ENCODE assay signal across 12 mouse cellular contexts in the genomic region with DNA sequence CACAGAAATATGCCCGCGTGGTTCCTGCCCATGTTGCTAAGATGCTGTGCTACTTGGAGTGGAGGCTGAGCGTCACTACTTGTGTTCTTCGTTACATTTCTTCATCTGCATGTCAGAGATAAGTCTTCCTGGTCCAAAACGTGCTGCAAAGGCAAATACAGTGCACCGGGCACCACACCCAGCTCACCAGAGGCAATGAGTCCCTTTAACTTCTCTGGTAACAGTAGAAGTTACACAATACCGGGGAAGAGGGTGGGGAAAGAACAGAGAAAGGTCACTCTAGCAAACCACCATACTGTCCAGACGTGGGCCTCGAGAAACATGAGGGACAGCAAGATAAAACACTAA.
A peak's percentile ranks its signal among the peaks of the same experiment; 100 is the strongest.
DNase-seq lines count a peak whose midpoint lies in the region; ATAC-seq and TF ChIP-seq lines count a peak whose summit lies in the region.
"Had no signal": no experiment of that assay in that cellular context is flagged by ENCODE, and none has a peak within 500 bp of the region (broad histone marks: within the 10 kb centered on the region; RNA-seq: fewer than 3 reads in every experiment).

No protein-coding gene starts in this region.

- TF ChIP-seq CTCF in heart, adult 2 months (IDR thresholded peaks at IDR 0.05) = no peak
- TF ChIP-seq CTCF in MEL (IDR thresholded peaks at IDR 0.05 in 2 of 3, conservative IDR thresholded peaks at IDR 0.05 in 1 of 3; ENCODE audit: control insufficient read depth in 1 of 3, insufficient read depth in 1 of 3, low read depth in 2 of 3, low read length in 3 of 3, poor library complexity in 1 of 3, severe bottlenecking in 1 of 3) = no peak
- TF ChIP-seq CTCF in thymus, adult 2 months (IDR thresholded peaks at IDR 0.05; ENCODE audit: borderline replicate concordance, control insufficient read depth, extremely low read depth, insufficient read depth, low read length, poor library complexity) = no peak

- H3K27ac ChIP-seq in heart, adult 2 months = peak overlapping the region; percentile 30
- H3K27ac ChIP-seq in MEL (ENCODE audit: control insufficient read depth, low read depth, low read length) = peak overlapping the region; percentile 36; the same call in 1 of the 2 replicates
- H3K27ac ChIP-seq in intestine, embryonic 16.5 days (ENCODE audit: low read length) = peak overlapping the region; percentile 71
- H3K27ac ChIP-seq in thymus, adult 2 months (ENCODE audit: control insufficient read depth, insufficient read depth, low read length) = no peak overlapping the region
- H3K27ac ChIP-seq: embryonic facial prominence, embryonic 13.5 days; hindbrain, embryonic 13.5 days had no signal

- TF ChIP-seq RAD21 in MEL (IDR thresholded peaks at IDR 0.05; ENCODE audit: low read depth, low read length) = no peak

- intact Hi-C loops in heart, adult 2 months (cut with DNase I) = no loop called here
- intact Hi-C loops in heart, postnatal 14 days (cut with DNase I) = loop anchor here (5.0 kb wide), 1 partner anchor 252 kb away; no protein-coding TSS in a partner anchor

- H3K4me3 ChIP-seq in heart, adult 2 months = no peak overlapping the region
- H3K4me3 ChIP-seq in MEL (ENCODE audit: control insufficient read depth in 1 of 2, insufficient read depth in 1 of 2, low read depth in 2 of 2, low read length in 2 of 2) = no peak overlapping the region
- no peak overlapping the region for H3K4me3 ChIP-seq in intestine, embryonic 16.5 days (ENCODE audit: low read length)
- H3K4me3 ChIP-seq in thymus, adult 2 months (ENCODE audit: control insufficient read depth, insufficient read depth, low read length) = no peak overlapping the region
- H3K4me3 ChIP-seq: embryonic facial prominence, embryonic 13.5 days; hindbrain, embryonic 13.5 days had no signal

- no peak for TF ChIP-seq POLR2A in heart, adult 2 months (IDR thresholded peaks at IDR 0.05; ENCODE audit: insufficient read depth, low read depth, low read length)
- no peak for TF ChIP-seq POLR2A in MEL (IDR thresholded peaks at IDR 0.05; ENCODE audit: control insufficient read depth in 1 of 2, insufficient read depth in 1 of 2, low read depth in 1 of 2, low read length in 2 of 2, poor library complexity in 1 of 2)
- no peak for TF ChIP-seq POLR2A in thymus, adult 2 months (IDR thresholded peaks at IDR 0.05; ENCODE audit: control insufficient read depth, extremely low read depth, insufficient read depth, low read length, poor library complexity)

- DNase-seq in heart, adult 2 months = no peak
- no peak for DNase-seq in heart, postnatal 14 days
- DNase-seq in MEL (ENCODE audit: low read depth, low spot score) = peak; percentile 79
- no peak for DNase-seq in thymus, adult 2 months
- no peak for DNase-seq in left cerebral cortex, adult 8-10 months (ENCODE audit: low spot score in 2 of 2)
- DNase-seq: cerebellum, adult 2 months; kidney, postnatal 14 days had no signal

- H3K4me2 ChIP-seq in intestine, embryonic 16.5 days (ENCODE audit: low read depth, low read length) = no peak overlapping the region
- H3K4me2 ChIP-seq: embryonic facial prominence, embryonic 13.5 days; hindbrain, embryonic 13.5 days had no signal

- H3K36me3 ChIP-seq in heart, adult 2 months (ENCODE audit: control insufficient read depth, insufficient read depth, low read length) = peaks cover 5% of the 10 kb centered on the region; the same call in 1 of the 2 replicates
- peaks cover 0 to 28% of the 10 kb centered on the region in 2 experiments; a peak in 2 of 4 replicates for H3K36me3 ChIP-seq in MEL (ENCODE audit: control insufficient read depth in 1 of 2, insufficient read depth in 2 of 2, low read length in 2 of 2)
- no peaks in the 10 kb centered on the region for H3K36me3 ChIP-seq in intestine, embryonic 16.5 days (ENCODE audit: control insufficient read depth, insufficient read depth, low read length)
- H3K36me3 ChIP-seq in thymus, adult 2 months (ENCODE audit: control insufficient read depth, insufficient read depth, low read length) = no peaks in the 10 kb centered on the region
- H3K36me3 ChIP-seq: embryonic facial prominence, embryonic 13.5 days; hindbrain, embryonic 13.5 days had no signal

- H3K9ac ChIP-seq in heart, adult 2 months (ENCODE audit: low read depth, low read length) = no peak overlapping the region
- H3K9ac ChIP-seq in MEL (ENCODE audit: control insufficient read depth, low read depth, low read length, poor library complexity, severe bottlenecking) = no peak overlapping the region
- no peak overlapping the region for H3K9ac ChIP-seq in intestine, embryonic 16.5 days (ENCODE audit: low read depth, low read length)
- H3K9ac ChIP-seq: embryonic facial prominence, embryonic 13.5 days; hindbrain, embryonic 13.5 days had no signal

- no peaks in the 10 kb centered on the region for H3K27me3 ChIP-seq in heart, adult 2 months (ENCODE audit: control insufficient read depth, insufficient read depth, low read length)
- H3K27me3 ChIP-seq in MEL (ENCODE audit: control insufficient read depth in 1 of 2, insufficient read depth in 2 of 2, low read length in 2 of 2) = no peaks in the 10 kb centered on the region
- no peaks in the 10 kb centered on the region for H3K27me3 ChIP-seq in intestine, embryonic 16.5 days (replicated peaks; ENCODE audit: control insufficient read depth, insufficient read depth, low read length)
- H3K27me3 ChIP-seq in thymus, adult 2 months (ENCODE audit: control insufficient read depth, insufficient read depth, low read length) = no peaks in the 10 kb centered on the region
- H3K27me3 ChIP-seq: embryonic facial prominence, embryonic 13.5 days; hindbrain, embryonic 13.5 days had no signal

- H3K79me2 ChIP-seq in heart, adult 2 months (replicated peaks; ENCODE audit: control insufficient read depth, insufficient read depth, low read length) = no peaks in the 10 kb centered on the region
- H3K79me2 ChIP-seq in MEL (ENCODE audit: control insufficient read depth, insufficient read depth, low read length, poor library complexity) = no peaks in the 10 kb centered on the region

- peak; percentile 54 for ATAC-seq in intestine, embryonic 16.5 days
- ATAC-seq in megakaryocyte-erythroid progenitor cell, adult 5-6 weeks (replicated peaks; ENCODE audit: low FRiP score, low TSS enrichment, poor library complexity, severe bottlenecking) = peak; percentile 82
- ATAC-seq in inflammation-experienced regulatory T-cells, adult 6 months = no peak

- 47% methylated on average over 9 of the region's 9 CpGs for WGBS in heart, adult 2 months
- WGBS in intestine, embryonic 16.5 days = 59% methylated on average over 9 of the region's 9 CpGs
- WGBS in thymus, adult 2 months = 90% methylated on average over 9 of the region's 9 CpGs

- peaks cover 37% of the 10 kb centered on the region for H3K4me1 ChIP-seq in heart, adult 2 months (ENCODE audit: control insufficient read depth, insufficient read depth, low read length)
- peaks cover 9 to 35% of the 10 kb centered on the region in 2 experiments for H3K4me1 ChIP-seq in MEL (ENCODE audit: control insufficient read depth in 1 of 2, insufficient read depth in 2 of 2, low read length in 2 of 2)
- H3K4me1 ChIP-seq in intestine, embryonic 16.5 days (ENCODE audit: control insufficient read depth, insufficient read depth, low read length) = peaks cover 54% of the 10 kb centered on the region
- peaks cover 14% of the 10 kb centered on the region for H3K4me1 ChIP-seq in thymus, adult 2 months (replicated peaks; ENCODE audit: control insufficient read depth, insufficient read depth, low read length)

- no peak for TF ChIP-seq EP300 in heart, adult 2 months (IDR thresholded peaks at IDR 0.05; ENCODE audit: insufficient read depth, low read depth, low read length)
- TF ChIP-seq EP300 in MEL (IDR thresholded peaks at IDR 0.05; ENCODE audit: low read depth in 1 of 2, low read length in 2 of 2) = peak; percentile 57 to 74

- no peaks in the 10 kb centered on the region for H3K9me3 ChIP-seq in MEL (replicated peaks; ENCODE audit: insufficient read depth, low read length)
- H3K9me3 ChIP-seq in intestine, embryonic 16.5 days (ENCODE audit: control insufficient read depth, low read length) = no peaks in the 10 kb centered on the region
- H3K9me3 ChIP-seq: embryonic facial prominence, embryonic 13.5 days; hindbrain, embryonic 13.5 days had no signal

TF ChIP-seq in MEL, 35 proteins besides CTCF, POLR2A, EP300 and RAD21:
- TF ChIP-seq GABPA (IDR thresholded peaks at IDR 0.05; ENCODE audit: low read depth, low read length) (no peak), MYC (IDR thresholded peaks at IDR 0.05; ENCODE audit: low read depth, low read length) (peak; percentile 67), TCF12 (IDR thresholded peaks at IDR 0.05; ENCODE audit: low read depth, low read length) (peak; percentile 50; the same call in 1 of the 2 replicates), SIN3A (IDR thresholded peaks at IDR 0.05; ENCODE audit: low read length) (peak; percentile 84), BHLHE40 (IDR thresholded peaks at IDR 0.05; ENCODE audit: borderline replicate concordance, low read depth, low read length) (peak; percentile 82), GATA1 (IDR thresholded peaks at IDR 0.05; ENCODE audit: low read depth, low read length) (peak; percentile 59; the same call in 1 of the 2 replicates), MAZ (IDR thresholded peaks at IDR 0.05; ENCODE audit: low read depth, low read length) (no peak), NELFE (IDR thresholded peaks at IDR 0.05; ENCODE audit: low read depth, low read length) (no peak), TAL1 (IDR thresholded peaks at IDR 0.05; ENCODE audit: low read length) (peak; percentile 63), MXI1 (IDR thresholded peaks at IDR 0.05; ENCODE audit: low read depth, low read length) (peak; percentile 78; the same call in 1 of the 2 replicates), MAX (IDR thresholded peaks at IDR 0.05; ENCODE audit: low read length) (peak; percentile 78), ETS1 (IDR thresholded peaks at IDR 0.05; ENCODE audit: low read depth, low read length) (peak; percentile 61; the same call in 1 of the 2 replicates), ZC3H11A (IDR thresholded peaks at IDR 0.05; ENCODE audit: low read depth, low read length) (no peak)
TF ChIP-seq in MEL: peak in this region for 9.
